Comparison of ENCODE assay signal across 20 mouse cellular contexts in genomic region chr5:128099439-128099838, GRCm38 (mm10).
DNase-seq lines count a peak whose midpoint lies in the region; ATAC-seq and TF ChIP-seq lines count a peak whose summit lies in the region.
"Had no signal": no experiment of that assay in that cellular context is flagged by ENCODE, and none has a peak within 500 bp of the region (broad histone marks: within the 10 kb centered on the region; RNA-seq: fewer than 3 reads in every experiment).

No protein-coding gene starts in this region.

- H3K27me3 ChIP-seq in heart, adult 2 months (ENCODE audit: control insufficient read depth, insufficient read depth, low read length): no peaks in the 10 kb centered on the region
- H3K27me3 ChIP-seq in heart, embryonic 12.5 days (replicated peaks): no peaks in the 10 kb centered on the region
- no peaks in the 10 kb centered on the region for H3K27me3 ChIP-seq in liver, embryonic 14.5 days (ENCODE audit: control insufficient read depth, insufficient read depth, low read length)
- H3K27me3 ChIP-seq in liver, embryonic 11.5 days (replicated peaks; ENCODE audit: control insufficient read depth, insufficient read depth, low read length): no peaks in the 10 kb centered on the region
- no peaks in the 10 kb centered on the region for H3K27me3 ChIP-seq in ES-Bruce4 (ENCODE audit: control insufficient read depth, insufficient read depth, low read length, poor library complexity, severe bottlenecking)
- H3K27me3 ChIP-seq: liver, embryonic 15.5 days; midbrain, embryonic 13.5 days; stomach, embryonic 15.5 days had no signal

- H3K9me3 ChIP-seq in heart, embryonic 12.5 days (replicated peaks): peaks cover 30% of the 10 kb centered on the region
- H3K9me3 ChIP-seq in liver, embryonic 14.5 days (ENCODE audit: control insufficient read depth, low read length): no peaks in the 10 kb centered on the region; the same call in 1 of the 2 replicates
- peaks cover 6% of the 10 kb centered on the region for H3K9me3 ChIP-seq in liver, embryonic 11.5 days (ENCODE audit: control insufficient read depth, low read length)
- no peaks in the 10 kb centered on the region for H3K9me3 ChIP-seq in ES-Bruce4 (replicated peaks; ENCODE audit: control insufficient read depth, insufficient read depth, low read length, poor library complexity, severe bottlenecking)
- H3K9me3 ChIP-seq: heart, embryonic 10.5 days; stomach, embryonic 15.5 days had no signal

- WGBS in heart, adult 2 months: 71% methylated on average over 2 of the region's 2 CpGs
- 74% methylated on average over 2 of the region's 2 CpGs for WGBS in heart, embryonic 12.5 days
- WGBS in liver, embryonic 14.5 days (ENCODE audit: insufficient replicate concordance): 72% methylated on average over 2 of the region's 2 CpGs
- WGBS in liver, embryonic 11.5 days: 69% methylated on average over 2 of the region's 2 CpGs

- H3K36me3 ChIP-seq in heart, adult 2 months (ENCODE audit: control insufficient read depth, insufficient read depth, low read length): no peaks in the 10 kb centered on the region
- H3K36me3 ChIP-seq in heart, embryonic 12.5 days: no peaks in the 10 kb centered on the region
- H3K36me3 ChIP-seq in liver, embryonic 14.5 days (replicated peaks; ENCODE audit: control insufficient read depth, insufficient read depth, low read depth): no peaks in the 10 kb centered on the region
- H3K36me3 ChIP-seq in liver, embryonic 11.5 days (ENCODE audit: control insufficient read depth, insufficient read depth, low read length): no peaks in the 10 kb centered on the region
- H3K36me3 ChIP-seq in ES-Bruce4 (ENCODE audit: control insufficient read depth, insufficient read depth, low read length, poor library complexity, severe bottlenecking): no peaks in the 10 kb centered on the region
- H3K36me3 ChIP-seq: heart, embryonic 10.5 days; liver, embryonic 15.5 days; midbrain, embryonic 13.5 days; stomach, embryonic 15.5 days had no signal

- intact Hi-C loops in heart, adult 2 months (cut with DNase I): no loop called here

- no peak for TF ChIP-seq POLR2A in heart, adult 2 months (IDR thresholded peaks at IDR 0.05; ENCODE audit: insufficient read depth, low read depth, low read length)
- no peak for TF ChIP-seq POLR2A in ES-Bruce4 (IDR thresholded peaks at IDR 0.05; ENCODE audit: insufficient read depth, low read length)

- no peak for TF ChIP-seq EP300 in heart, adult 2 months (IDR thresholded peaks at IDR 0.05; ENCODE audit: insufficient read depth, low read depth, low read length)
- no peak for TF ChIP-seq EP300 in liver, embryonic 14.5 days (IDR thresholded peaks at IDR 0.05; ENCODE audit: low read depth)
- TF ChIP-seq EP300 in ES-Bruce4 (IDR thresholded peaks at IDR 0.05; ENCODE audit: insufficient read depth, low read depth, low read length): no peak

- H3K4me3 ChIP-seq in heart, adult 2 months: no peak overlapping the region
- H3K4me3 ChIP-seq in heart, embryonic 12.5 days: no peak overlapping the region
- H3K4me3 ChIP-seq in liver, embryonic 14.5 days (ENCODE audit: insufficient read depth in 1 of 2, low read depth in 2 of 2, low read length in 2 of 2): no peak overlapping the region
- no peak overlapping the region for H3K4me3 ChIP-seq in liver, embryonic 11.5 days (ENCODE audit: low read depth, low read length)
- H3K4me3 ChIP-seq in ES-Bruce4 (ENCODE audit: low read depth, low read length): no peak overlapping the region
- H3K4me3 ChIP-seq: heart, embryonic 10.5 days; liver, embryonic 15.5 days; midbrain, embryonic 13.5 days; stomach, embryonic 15.5 days had no signal

- no peak overlapping the region for H3K27ac ChIP-seq in heart, adult 2 months
- no peak overlapping the region for H3K27ac ChIP-seq in heart, embryonic 12.5 days (ENCODE audit: poor library complexity, severe bottlenecking)
- H3K27ac ChIP-seq in liver, embryonic 14.5 days: no peak overlapping the region
- H3K27ac ChIP-seq in liver, embryonic 11.5 days (ENCODE audit: low read depth, low read length): no peak overlapping the region
- no peak overlapping the region for H3K27ac ChIP-seq in ES-Bruce4 (ENCODE audit: insufficient read depth, low read length)
- H3K27ac ChIP-seq: heart, embryonic 10.5 days; liver, embryonic 15.5 days; midbrain, embryonic 13.5 days; stomach, embryonic 15.5 days had no signal

- no peak overlapping the region for H3K9ac ChIP-seq in heart, adult 2 months (ENCODE audit: low read depth, low read length)
- H3K9ac ChIP-seq in heart, embryonic 12.5 days: no peak overlapping the region
- H3K9ac ChIP-seq in liver, embryonic 14.5 days (replicated peaks): no peak overlapping the region
- H3K9ac ChIP-seq in liver, embryonic 11.5 days (ENCODE audit: low read depth, low read length): no peak overlapping the region
- H3K9ac ChIP-seq in ES-Bruce4 (ENCODE audit: low read depth, poor library complexity, severe bottlenecking): no peak overlapping the region
- H3K9ac ChIP-seq: liver, embryonic 15.5 days; midbrain, embryonic 13.5 days; stomach, embryonic 15.5 days had no signal

- no peak for DNase-seq in heart, adult 2 months
- no peak for DNase-seq in liver, embryonic 14.5 days (ENCODE audit: low read depth in 3 of 3, low spot score in 3 of 3)
- no peak for DNase-seq in liver, embryonic 11.5 days (ENCODE audit: low spot score)
- peak; percentile 34 for DNase-seq in ZHBTc4 (ENCODE audit: low read depth, low spot score)
- no peak for DNase-seq in cerebellum, adult 11 months
- no peak for DNase-seq in frontal cortex, postnatal 36 days (ENCODE audit: low spot score in 2 of 2)
- DNase-seq: adrenal gland, adult 8-10 months; cerebellum, adult 2 months; gastrocnemius, postnatal 25 days; heart, postnatal 14 days; kidney, adult 8-10 months; left cerebral cortex, postnatal 4 days; thymus, postnatal 25 days had no signal

- H3K79me2 ChIP-seq in heart, adult 2 months (replicated peaks; ENCODE audit: control insufficient read depth, insufficient read depth, low read length): no peaks in the 10 kb centered on the region

- no peak overlapping the region for H3K4me2 ChIP-seq in heart, embryonic 12.5 days
- H3K4me2 ChIP-seq in liver, embryonic 14.5 days (ENCODE audit: low read depth): no peak overlapping the region
- no peak overlapping the region for H3K4me2 ChIP-seq in liver, embryonic 11.5 days
- H3K4me2 ChIP-seq: liver, embryonic 15.5 days; midbrain, embryonic 13.5 days; stomach, embryonic 15.5 days had no signal

- no peak for ATAC-seq in heart, embryonic 12.5 days (ENCODE audit: insufficient number of reproducible peaks, low FRiP score)
- no peak for ATAC-seq in liver, embryonic 14.5 days (ENCODE audit: insufficient read depth)
- no peak for ATAC-seq in liver, embryonic 11.5 days (replicated peaks; ENCODE audit: low FRiP score)
- ATAC-seq: hindbrain, embryonic 16.5 days; midbrain, embryonic 13.5 days had no signal

- no peaks in the 10 kb centered on the region for H3K4me1 ChIP-seq in heart, adult 2 months (ENCODE audit: control insufficient read depth, insufficient read depth, low read length)
- H3K4me1 ChIP-seq in heart, embryonic 12.5 days (replicated peaks): no peaks in the 10 kb centered on the region
- H3K4me1 ChIP-seq in liver, embryonic 14.5 days (replicated peaks; ENCODE audit: control insufficient read depth in 2 of 2, insufficient read depth in 2 of 2, low read length in 1 of 2): no peaks in the 10 kb centered on the region
- H3K4me1 ChIP-seq in liver, embryonic 11.5 days (replicated peaks; ENCODE audit: control insufficient read depth, insufficient read depth, low read length): no peaks in the 10 kb centered on the region
- H3K4me1 ChIP-seq in ES-Bruce4 (ENCODE audit: control insufficient read depth, insufficient read depth, low read length): no peaks in the 10 kb centered on the region
- H3K4me1 ChIP-seq: heart, embryonic 10.5 days; liver, embryonic 15.5 days; midbrain, embryonic 13.5 days; stomach, embryonic 15.5 days had no signal

- 0 out of 2 replicates have a peak, but pooled peaks have one; percentile 13 for TF ChIP-seq CTCF in heart, adult 2 months (IDR thresholded peaks at IDR 0.05)
- TF ChIP-seq CTCF in liver, embryonic 14.5 days (IDR thresholded peaks at IDR 0.05; ENCODE audit: low read depth): peak; percentile 63
- TF ChIP-seq CTCF in ES-Bruce4 (IDR thresholded peaks at IDR 0.05; ENCODE audit: low read depth, low read length): peak; percentile 61

Comparison
In these comparisons a context has a peak if more than half of its experiments do, and no peak if none do; other contexts are left out.
1. CTCF ChIP-seq: peak in every context shown above with its lines; median percentile 63 in liver, embryonic 14.5 days; 61 in ES-Bruce4; 13 in heart, adult 2 months.